Mouse (Mus musculus) brain, embryonic 18.5 days (tissue): ENCODE measurements around the gene Slc35b1.

Experiments
- DNase-seq: peaks from one replicate; pipeline ENCODE4 v3.0.0-alpha.2; 2012; ENCODE audit warnings: low read depth, low spot score

Gene Slc35b1

GRCm38 (mm10) chr11:95365596-95365995 lies 18.9 kb upstream of the Slc35b1 start:
- DNase-seq = peak; percentile 14

- DNase-seq = no peak
Observed at GRCm38 (mm10) chr11:95366280-95366897, 18.1 kb upstream of the Slc35b1 start.

- DNase-seq = no peak
Observed at GRCm38 (mm10) chr11:95367011-95367735, 17.3 kb upstream of the Slc35b1 start.

DNA sequence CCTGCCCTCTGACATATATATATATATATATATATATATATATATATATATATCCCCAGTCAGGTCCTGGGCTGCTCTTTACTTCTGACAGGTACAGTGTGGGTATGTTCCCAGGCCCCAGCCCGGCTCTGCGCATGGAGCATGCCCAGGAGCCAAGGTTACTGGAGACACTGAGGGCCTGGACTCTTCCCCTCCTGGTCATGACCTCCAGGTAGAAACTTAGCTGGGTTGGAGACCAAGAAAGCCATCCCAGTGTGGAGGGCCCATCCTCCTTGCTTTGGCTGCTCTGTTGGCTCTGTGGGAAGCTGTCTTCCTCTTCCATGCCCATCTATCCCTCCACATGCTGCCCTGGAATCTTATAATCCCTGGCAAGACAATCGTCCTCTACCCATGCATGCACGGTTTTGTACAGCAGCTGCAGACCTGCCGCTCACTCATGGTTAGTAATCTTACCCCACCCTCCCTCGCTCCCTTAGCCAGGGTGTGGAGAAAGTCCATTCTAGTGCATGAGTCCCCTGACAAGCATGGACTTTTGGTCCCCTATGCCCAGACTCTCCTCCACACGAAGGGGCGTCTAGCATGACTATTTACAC lies 16.2 kb upstream of the Slc35b1 start:
- DNase-seq = no peak

GRCm38 (mm10) chr11:95368871-95369270 lies 15.6 kb upstream of the Slc35b1 start:
- DNase-seq = no peak

GRCm38 (mm10) chr11:95369964-95370890 lies 14.3 kb upstream of the Slc35b1 start:
- DNase-seq = no peak

- no peak for DNase-seq
Observed at GRCm38 (mm10) chr11:95371182-95371581, 13.3 kb upstream of the Slc35b1 start.

GRCm38 (mm10) chr11:95378926-95379325 lies 5.6 kb upstream of the Slc35b1 start:
- no peak for DNase-seq

DNA sequence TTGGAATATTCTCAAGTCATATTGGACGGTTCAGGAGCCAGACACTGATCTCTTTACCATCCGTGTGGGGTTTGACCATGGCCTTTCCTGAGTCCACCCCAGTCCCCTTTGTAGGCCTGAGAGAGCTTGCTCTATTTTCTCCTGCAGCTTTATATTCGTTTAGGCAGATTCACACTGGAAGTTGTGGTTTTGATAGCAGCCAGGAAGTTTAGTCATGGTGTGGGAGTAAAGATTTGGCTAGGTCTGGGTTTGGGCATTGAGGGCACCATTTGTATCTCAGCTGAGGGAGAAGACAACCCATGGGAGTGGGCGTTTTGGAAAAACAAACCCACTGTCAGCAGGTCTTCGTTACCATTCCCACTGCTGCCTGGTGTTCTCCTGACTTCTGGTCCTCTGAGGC lies 4.9 kb upstream of the Slc35b1 start:
- DNase-seq = no peak

GRCm38 (mm10) chr11:95380711-95381110 lies 3.8 kb upstream of the Slc35b1 start:
- DNase-seq = no peak

DNA sequence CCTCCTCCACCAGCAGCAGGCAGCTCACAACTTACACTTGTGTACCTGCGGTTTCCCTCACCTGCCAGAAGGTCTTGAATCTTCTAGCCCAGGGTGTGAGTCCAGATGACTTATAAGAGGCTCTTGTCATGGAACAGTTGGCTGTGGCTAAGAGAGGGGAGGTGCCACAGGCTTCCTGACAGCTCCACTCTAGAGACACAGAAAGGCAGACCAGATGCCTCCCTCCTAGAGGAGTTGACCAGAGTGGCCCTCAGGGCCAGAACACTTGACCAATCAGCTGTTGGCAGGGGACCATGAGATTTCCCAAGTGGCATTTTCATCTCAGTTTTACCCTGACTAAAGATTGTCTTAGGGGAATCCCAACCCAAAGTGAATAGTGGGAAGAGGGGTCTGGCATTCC lies 3.3 kb upstream of the Slc35b1 start:
- no peak for DNase-seq

DNA sequence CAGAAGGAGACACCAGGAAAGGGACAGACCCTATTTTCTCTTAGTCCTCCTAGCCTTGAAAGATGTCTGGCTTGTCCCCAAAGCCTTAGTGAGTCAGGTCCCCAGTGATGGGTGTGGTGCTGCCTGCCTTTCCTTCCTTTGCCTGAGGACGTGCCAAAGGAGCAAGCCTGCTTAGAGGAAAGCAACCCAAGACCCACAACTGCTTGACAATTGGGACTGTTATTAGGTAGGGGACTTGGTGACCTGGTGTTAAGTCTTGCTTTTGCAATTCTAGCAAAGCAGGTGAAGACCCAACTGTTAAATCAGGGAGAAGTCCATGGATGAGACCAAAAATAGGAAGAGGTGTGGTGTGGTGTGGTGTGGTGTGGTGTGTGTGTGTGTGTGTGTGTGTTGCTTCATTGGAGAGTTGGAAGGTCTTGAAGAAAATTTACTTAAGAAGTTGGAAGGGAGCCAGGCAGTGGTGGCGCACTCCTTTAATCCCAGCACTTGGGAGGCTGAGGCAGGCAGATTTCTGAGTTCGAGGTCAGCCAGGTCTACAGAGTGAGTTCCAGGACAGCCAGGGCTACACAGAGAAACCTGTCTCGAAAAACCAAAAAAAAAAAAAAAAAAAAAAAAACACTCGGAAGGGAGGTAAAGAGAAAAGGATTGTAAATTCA lies 1.0 kb upstream of the Slc35b1 start:
- no peak for DNase-seq

DNA sequence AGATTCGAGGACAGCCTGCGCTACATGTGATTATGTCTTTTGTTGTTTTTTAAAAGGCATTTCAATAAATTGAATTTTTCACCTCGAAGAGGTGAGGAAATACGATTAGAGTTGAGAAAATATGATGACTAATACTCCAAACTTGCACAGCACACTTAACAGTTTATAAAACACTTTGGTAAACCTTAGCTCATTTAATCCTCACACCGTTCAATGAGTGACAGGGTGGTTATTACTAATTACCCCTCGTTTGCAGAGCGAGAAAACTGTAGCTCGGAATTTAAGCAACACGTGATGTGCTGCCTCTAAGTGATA lies 531 bp upstream of the Slc35b1 start:
- DNase-seq = no peak

- no peak for DNase-seq
Observed at GRCm38 (mm10) chr11:95384973-95385320, 455 bp downstream of the Slc35b1 start.

DNA sequence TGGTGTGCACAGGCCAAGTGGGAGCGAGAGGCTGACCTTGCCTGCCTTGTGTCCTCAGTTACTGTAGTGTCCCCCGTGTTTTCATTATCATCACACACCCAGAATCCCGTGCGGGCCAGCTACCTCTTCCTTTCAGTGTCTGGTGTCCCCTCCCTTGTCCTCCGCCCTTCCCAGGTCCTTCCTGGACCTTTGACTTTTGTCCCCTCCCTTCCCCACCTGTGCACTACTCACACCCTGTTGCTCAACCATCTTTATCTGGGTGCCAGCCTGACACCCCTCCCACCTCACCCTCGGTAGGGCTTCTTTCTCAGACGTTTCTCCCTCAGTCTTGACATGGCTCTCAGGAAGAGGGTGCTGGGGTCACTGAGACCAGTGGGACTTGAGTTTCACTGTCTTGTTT lies 2.9 kb downstream of the Slc35b1 start:
- no peak for DNase-seq

- no peak for DNase-seq
Observed at GRCm38 (mm10) chr11:95389006-95389405, 4.5 kb downstream of the Slc35b1 start.

DNA sequence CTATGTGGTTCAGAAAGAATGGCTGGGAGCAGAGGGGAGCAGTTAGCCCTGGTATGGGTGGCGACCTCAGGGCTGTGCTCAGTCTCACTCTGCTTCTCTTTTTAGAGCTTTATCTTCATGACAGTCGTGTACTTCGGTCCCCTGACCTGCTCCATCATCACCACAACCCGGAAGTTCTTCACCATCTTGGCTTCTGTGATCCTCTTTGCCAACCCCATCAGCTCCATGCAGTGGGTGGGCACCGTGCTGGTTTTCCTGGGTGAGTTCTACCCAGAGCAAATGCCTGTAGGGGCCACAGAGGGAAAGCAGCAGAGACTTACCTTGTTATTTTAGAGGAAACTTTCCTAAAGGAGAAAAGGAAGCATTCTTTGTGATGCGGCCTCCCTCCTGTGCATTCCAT lies 5.9 kb downstream of the Slc35b1 start:
- no peak for DNase-seq

GRCm38 (mm10) chr11:95391201-95391600 lies 6.7 kb downstream of the Slc35b1 start:
- DNase-seq = no peak

GRCm38 (mm10) chr11:95391743-95392142 lies 7.3 kb downstream of the Slc35b1 start:
- no peak for DNase-seq

GRCm38 (mm10) chr11:95392223-95392667 lies 7.8 kb downstream of the Slc35b1 start:
- DNase-seq = no peak

DNA sequence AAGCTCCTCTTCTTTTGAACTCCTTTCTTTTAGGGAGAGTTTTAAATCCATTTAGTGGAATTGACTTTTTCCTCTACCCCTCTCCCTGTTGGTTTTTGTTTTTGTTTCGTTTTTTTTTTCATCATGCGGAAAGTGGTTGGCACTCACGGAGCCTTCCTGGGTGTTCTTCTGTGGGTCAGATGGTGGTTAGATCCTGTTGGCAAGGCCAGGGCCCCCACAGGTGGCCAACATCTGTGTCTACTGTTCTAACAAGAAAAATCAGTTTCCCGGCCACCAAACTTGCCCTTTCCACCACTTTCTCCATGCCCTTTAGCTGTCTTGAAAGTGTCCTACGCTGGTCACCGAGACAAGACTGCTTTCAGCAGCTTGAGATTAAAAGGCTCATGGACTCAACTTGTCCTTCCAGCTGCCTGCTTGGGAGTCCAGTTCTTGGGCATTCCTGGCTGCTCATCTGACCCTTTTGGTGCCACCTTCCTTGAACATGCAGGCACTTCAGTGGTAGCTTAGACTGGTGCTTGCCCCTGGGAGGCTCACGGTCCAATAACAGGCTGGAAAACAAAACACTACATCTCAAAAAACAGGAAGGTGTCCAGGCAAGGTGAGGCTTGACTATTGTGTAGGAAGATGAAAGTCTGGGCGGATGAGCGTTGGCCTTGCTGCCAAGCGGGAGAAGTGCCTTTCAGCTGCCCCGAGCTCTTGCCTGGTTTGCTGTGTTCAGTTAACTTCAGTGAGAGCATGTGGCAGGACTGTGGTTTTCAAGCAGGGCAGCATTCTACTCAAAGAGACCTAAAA lies 8.4 kb downstream of the Slc35b1 start:
- DNase-seq = no peak
